Mouse (Mus musculus): ENCODE data around the gene Olfr538. TPM values are rescaled to one million over a fixed set of nuclear protein-coding genes. Genes with fewer than 3 reads are reported as not detected.
"Not testable (repeated sequence)": the region's sequence is repeated elsewhere in the genome, so short reads cannot be mapped to it uniquely, and the experiment has no call there.

Olfr538 gene
- polyA plus RNA-seq (2015; fragmentation: Nextera tagmentation; extraction: Ambion mirVana) = not detected in 2 replicates

DNA sequence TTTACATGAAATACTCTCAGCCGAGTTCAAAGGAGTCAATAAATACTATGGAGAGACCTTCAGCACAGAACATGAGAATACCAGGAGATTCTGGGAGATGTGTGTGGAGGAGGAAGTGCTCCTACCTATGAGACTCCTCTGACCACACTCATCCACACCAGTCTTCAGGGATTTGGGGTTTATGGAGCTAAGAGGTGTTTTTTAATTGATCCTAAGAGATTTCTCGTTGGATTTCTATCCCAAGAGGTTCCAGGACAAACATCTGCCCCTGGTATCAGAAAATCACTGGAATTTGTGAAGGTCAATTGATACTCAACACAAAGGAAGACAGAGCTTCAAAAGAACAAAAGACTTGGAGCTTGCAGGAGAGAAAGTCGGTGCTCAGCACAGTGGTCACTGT, at the start of gene Olfr538:
Olfr538 (plus strand) TSS at position 301 of the 400 bp plus-strand sequence.
- Histone ChIP-seq H3K27me3 (replicated peaks) (no peaks in the 10 kb centered on the region), H3K4me2 (no peak within 1 kb of the TSS), H3K9ac (no peak within 1 kb of the TSS), H3K4me1 (no peaks in the 10 kb centered on the region), H3K36me3 (no peaks in the 10 kb centered on the region), H3K9me3 (peaks cover 15% of the 10 kb centered on the region; the same call in 1 of the 2 replicates), H3K4me3 (no peak within 1 kb of the TSS), H3K27ac (replicated peaks) (no peak within 1 kb of the TSS)
- WGBS = 64% methylated on average over 3 of the region's 3 CpGs
- ATAC-seq (ENCODE audit: extremely low read depth, insufficient number of reproducible peaks, low FRiP score, low TSS enrichment) = no peak

- Histone ChIP-seq H3K4me1 (no peaks in the 10 kb centered on the region), H3K36me3 (no peaks in the 10 kb centered on the region), H3K9ac (no peak overlapping the region), H3K9me3 (0 out of 2 replicates have a peak, but pooled peaks cover 3% of the 10 kb centered on the region), H3K27me3 (replicated peaks) (no peaks in the 10 kb centered on the region), H3K4me3 (no peak overlapping the region), H3K27ac (replicated peaks) (no peak overlapping the region), H3K4me2 (no peak overlapping the region)
- WGBS = 55% methylated on average over 2 of the region's 2 CpGs
- ATAC-seq (ENCODE audit: extremely low read depth, insufficient number of reproducible peaks, low FRiP score, low TSS enrichment) = no peak
Measured at GRCm38 (mm10) chr7:140539746-140540145, 27.9 kb upstream of the Olfr538 start.

- ATAC-seq (ENCODE audit: extremely low read depth, insufficient number of reproducible peaks, low FRiP score, low TSS enrichment); H3K4me1 ChIP-seq; H3K4me2 ChIP-seq; H3K9ac ChIP-seq; H3K4me3 ChIP-seq; H3K27me3 ChIP-seq (replicated peaks); H3K27ac ChIP-seq (replicated peaks); H3K36me3 ChIP-seq; H3K9me3 ChIP-seq: not testable (repeated sequence)
- 61% methylated on average over 2 of the region's 2 CpGs for WGBS
Measured at GRCm38 (mm10) chr7:140600969-140601368, 33.3 kb downstream of the Olfr538 start, which contains the start of gene Olfr46. Olfr46 (plus strand) TSS chr7:140601269.

Other genes with a start within 250 kb of the Olfr538 start
- gene Olfr525, start 247.0 kb upstream of the Olfr538 start, polyA plus RNA-seq (2015; fragmentation: Nextera tagmentation; extraction: Ambion mirVana) = not detected in 2 replicates
- not detected in 2 replicates for gene Olfr527, start 233.9 kb upstream of the Olfr538 start, polyA plus RNA-seq (2015; fragmentation: Nextera tagmentation; extraction: Ambion mirVana)
- gene Olfr60, start 206.2 kb upstream of the Olfr538 start, polyA plus RNA-seq (2015; fragmentation: Nextera tagmentation; extraction: Ambion mirVana) = not detected in 2 replicates
- not detected in 2 replicates for gene Olfr530, start 191.6 kb upstream of the Olfr538 start, polyA plus RNA-seq (2015; fragmentation: Nextera tagmentation; extraction: Ambion mirVana)
- not detected in 2 replicates for gene Olfr531, start 165.0 kb upstream of the Olfr538 start, polyA plus RNA-seq (2015; fragmentation: Nextera tagmentation; extraction: Ambion mirVana)
- gene Olfr532, start 146.2 kb upstream of the Olfr538 start, polyA plus RNA-seq (2015; fragmentation: Nextera tagmentation; extraction: Ambion mirVana) = not detected in 2 replicates
- gene Olfr533, start 104.5 kb upstream of the Olfr538 start, polyA plus RNA-seq (2015; fragmentation: Nextera tagmentation; extraction: Ambion mirVana) = not detected in 2 replicates
- gene Olfr535, start 83.7 kb upstream of the Olfr538 start, polyA plus RNA-seq (2015; fragmentation: Nextera tagmentation; extraction: Ambion mirVana) = not detected in 2 replicates
- not detected in 2 replicates for gene Olfr536, start 60.5 kb upstream of the Olfr538 start, polyA plus RNA-seq (2015; fragmentation: Nextera tagmentation; extraction: Ambion mirVana)
- gene Olfr46, start 33.4 kb downstream of the Olfr538 start, polyA plus RNA-seq (2015; fragmentation: Nextera tagmentation; extraction: Ambion mirVana) = not detected in 2 replicates
- not detected in 2 replicates for gene Olfr61, start 61.1 kb downstream of the Olfr538 start, polyA plus RNA-seq (2015; fragmentation: Nextera tagmentation; extraction: Ambion mirVana)
- gene Olfr53, start 78.6 kb downstream of the Olfr538 start, polyA plus RNA-seq (2015; fragmentation: Nextera tagmentation; extraction: Ambion mirVana) = not detected in 2 replicates
- not detected in 2 replicates for gene Olfr539, start 92.0 kb downstream of the Olfr538 start, polyA plus RNA-seq (2015; fragmentation: Nextera tagmentation; extraction: Ambion mirVana)
- not detected in 2 replicates for gene Olfr45, start 114.1 kb downstream of the Olfr538 start, polyA plus RNA-seq (2015; fragmentation: Nextera tagmentation; extraction: Ambion mirVana)
- gene Olfr541, start 129.4 kb downstream of the Olfr538 start, polyA plus RNA-seq (2015; fragmentation: Nextera tagmentation; extraction: Ambion mirVana) = not detected in 2 replicates
- not detected in 2 replicates for gene Cyp2e1, start 195.9 kb downstream of the Olfr538 start, polyA plus RNA-seq (2015; fragmentation: Nextera tagmentation; extraction: Ambion mirVana)
- gene Syce1, start 220.0 kb downstream of the Olfr538 start, polyA plus RNA-seq (2015; fragmentation: Nextera tagmentation; extraction: Ambion mirVana) = 0.23 and 0.29 TPM in 2 replicates

Measured in heart, embryonic 13.5 days (tissue).